Mouse (Mus musculus) hindbrain, postnatal 0 days (tissue): ENCODE measurements around the gene Wdr81. TPM values are rescaled to one million over a fixed set of nuclear protein-coding genes. Genes with fewer than 3 reads are reported as not detected.

Source experiments
- ATAC-seq: fragments of 200-750 bp; cut with Nextera tagmentation; 2 replicates; pipeline ENCODE4 v1.8.0; 2017; ENCODE audit warnings: mild to moderate bottlenecking, moderate TSS enrichment, moderate library complexity
- DNase-seq: peaks from one replicate; pipeline ENCODE4 v3.0.0-alpha.2; 2015; ENCODE audit warnings: low spot score
- H3K27ac ChIP-seq: fragments of 300-500 bp; sonication (generic); 2 replicates; pipeline ENCODE4 v1.5.1; 2014; ENCODE audit warnings: mild to moderate bottlenecking
- H3K27me3 ChIP-seq: fragments of 300-500 bp; sonication (generic); 2 replicates; pipeline ENCODE4 v1.6.1; 2014; ENCODE audit warnings: low read length, mixed read lengths; ENCODE audit not compliant: insufficient read depth
- H3K36me3 ChIP-seq: fragments of 300-500 bp; sonication (generic); 2 replicates; pipeline ENCODE4 v1.6.1; 2014; ENCODE audit warnings: low read length, mixed read lengths; ENCODE audit not compliant: insufficient read depth
- H3K4me1 ChIP-seq: fragments of 300-500 bp; sonication (generic); 2 replicates; pipeline ENCODE4 v1.6.1; 2014; ENCODE audit warnings: antibody characterized with exemption, low read length, mixed read lengths; ENCODE audit not compliant: insufficient read depth
- H3K4me2 ChIP-seq: fragments of 300-500 bp; sonication (generic); 2 replicates; pipeline ENCODE4 v1.6.1; 2014; ENCODE audit warnings: low read depth, mild to moderate bottlenecking, low read length, moderate library complexity, mixed read lengths
- H3K4me3 ChIP-seq: fragments of 300-500 bp; sonication (generic); 2 replicates; pipeline ENCODE4 v1.5.1; 2014; ENCODE audit warnings: low read length
- H3K9ac ChIP-seq: fragments of 300-500 bp; sonication (generic); replicated peaks from 2 replicates; pipeline ENCODE4 v1.6.1; 2014; ENCODE audit warnings: mild to moderate bottlenecking, low read length, moderate library complexity, mixed read lengths
- H3K9me3 ChIP-seq: fragments of 300-500 bp; sonication (generic); 2 replicates; pipeline ENCODE4 v1.6.1; 2016; ENCODE audit warnings: low read length, mixed read lengths
- CTCF ChIP-seq: IDR thresholded peaks from 2 replicates; pipeline ENCODE4 v1.5.1; 2016; ENCODE audit warnings: antibody characterized with exemption, control low read depth, low read depth
- WGBS: fragments of 180-500 bp; shearing (Covaris S2); extraction: QIAGEN DNeasy Blood & Tissue Kit; methylation state at CpG from one replicate; pipeline ENCODE4 v1.1.7; 2014; 5-methylcytosine and 5-hydroxymethylcytosine counted together
- polyA plus RNA-seq: library from polyadenylated mRNA; unstranded; fragments of >200 nt; fragmentation: Nextera tagmentation; extraction: Ambion mirVana; gene quantifications from 2 replicates; pipeline ENCODE4 v1.2.1, GENCODE M21; 2015
- total RNA-seq: library from RNA; depleted of rRNA; stranded (reverse); fragments of >200 nt; gene quantifications from 2 replicates; pipeline ENCODE4 v1.2.3, GENCODE M21; 2014

The Wdr81 gene
- total and polyA plus RNA-seq, 2 experiments from 2014 or later = 4.1 to 20.4 TPM

GRCm38 (mm10) chr11:75439363-75439762, 15.2 kb downstream of the Wdr81 start, which contains the start of gene Serpinf2:
Gene Serpinf2, minus strand, starts transcription at chr11:75439591.
- H3K4me2 ChIP-seq = no peak within 1 kb of the TSS
- no peaks in the 10 kb centered on the region for H3K27me3 ChIP-seq
- WGBS = 83% methylated on average over 6 of the region's 6 CpGs
- no peaks in the 10 kb centered on the region for H3K9me3 ChIP-seq
- H3K4me1 ChIP-seq = no peaks in the 10 kb centered on the region
- H3K27ac ChIP-seq = no peak within 1 kb of the TSS
- no peak within 1 kb of the TSS for H3K9ac ChIP-seq
- DNase-seq (no peak), ATAC-seq (no peak)
- no peak for TF ChIP-seq CTCF
- no peak within 1 kb of the TSS for H3K4me3 ChIP-seq
- H3K36me3 ChIP-seq = peaks cover 9% of the 10 kb centered on the region

- Histone ChIP-seq H3K4me3 (no peak overlapping the region), H3K27ac (no peak overlapping the region), H3K36me3 (peaks cover 9% of the 10 kb centered on the region), H3K9me3 (no peaks in the 10 kb centered on the region), H3K4me2 (no peak overlapping the region), H3K27me3 (no peaks in the 10 kb centered on the region), H3K9ac (no peak overlapping the region), H3K4me1 (no peaks in the 10 kb centered on the region)
- WGBS = 89% methylated on average over 3 of the region's 3 CpGs
- ATAC-seq (no peak), DNase-seq (no peak)
- TF ChIP-seq CTCF = no peak
Measured at GRCm38 (mm10) chr11:75438804-75439203, 15.7 kb downstream of the Wdr81 start.

GRCm38 (mm10) chr11:75438194-75438593, 16.3 kb downstream of the Wdr81 start:
- no peaks in the 10 kb centered on the region for H3K9me3 ChIP-seq
- DNase-seq = no peak
- no peak for ATAC-seq
- no peak for TF ChIP-seq CTCF
- no peak overlapping the region for H3K9ac ChIP-seq
- no peak overlapping the region for H3K4me2 ChIP-seq
- no peak overlapping the region for H3K4me3 ChIP-seq
- H3K27ac ChIP-seq = no peak overlapping the region
- H3K36me3 ChIP-seq = peaks cover 9% of the 10 kb centered on the region
- WGBS = 83% methylated on average over 13 of the region's 13 CpGs
- no peaks in the 10 kb centered on the region for H3K27me3 ChIP-seq
- no peaks in the 10 kb centered on the region for H3K4me1 ChIP-seq

GRCm38 (mm10) chr11:75434138-75434537, 20.4 kb downstream of the Wdr81 start:
- Histone ChIP-seq H3K27ac (no peak overlapping the region), H3K36me3 (no peaks in the 10 kb centered on the region), H3K9ac (no peak overlapping the region), H3K9me3 (no peaks in the 10 kb centered on the region), H3K27me3 (no peaks in the 10 kb centered on the region), H3K4me3 (no peak overlapping the region), H3K4me1 (no peaks in the 10 kb centered on the region), H3K4me2 (no peak overlapping the region)
- 86% methylated on average over 5 of the region's 5 CpGs for WGBS
- DNase-seq (no peak), ATAC-seq (no peak)
- no peak for TF ChIP-seq CTCF

- ATAC-seq (peak; percentile 92), DNase-seq (peak; percentile 79)
- TF ChIP-seq CTCF = no peak
- Histone ChIP-seq H3K27me3 (no peaks in the 10 kb centered on the region), H3K9me3 (no peaks in the 10 kb centered on the region), H3K27ac (no peak overlapping the region), H3K4me3 (no peak overlapping the region), H3K9ac (no peak overlapping the region), H3K4me1 (no peaks in the 10 kb centered on the region), H3K36me3 (no peaks in the 10 kb centered on the region), H3K4me2 (peak overlapping the region; percentile 2; the same call in 1 of the 2 replicates)
- 40% methylated on average over 11 of the region's 11 CpGs for WGBS
Measured at GRCm38 (mm10) chr11:75431307-75431706, 23.2 kb downstream of the Wdr81 start.

- no peak for DNase-seq
- H3K4me3 ChIP-seq = no peak overlapping the region
- 88% methylated on average over 9 of the region's 9 CpGs for WGBS
- no peak overlapping the region for H3K4me2 ChIP-seq
- H3K4me1 ChIP-seq = no peaks in the 10 kb centered on the region
- H3K27ac ChIP-seq = no peak overlapping the region
- H3K9ac ChIP-seq = no peak overlapping the region
- no peak for TF ChIP-seq CTCF
- no peaks in the 10 kb centered on the region for H3K27me3 ChIP-seq
- ATAC-seq = no peak
- no peaks in the 10 kb centered on the region for H3K9me3 ChIP-seq
- no peaks in the 10 kb centered on the region for H3K36me3 ChIP-seq
Measured at GRCm38 (mm10) chr11:75429019-75429705, 25.4 kb downstream of the Wdr81 start.

GRCm38 (mm10) chr11:75424459-75424858, 30.1 kb downstream of the Wdr81 start:
- Histone ChIP-seq H3K4me3 (no peak overlapping the region), H3K9me3 (no peaks in the 10 kb centered on the region), H3K9ac (no peak overlapping the region), H3K27me3 (no peaks in the 10 kb centered on the region), H3K4me1 (no peaks in the 10 kb centered on the region), H3K4me2 (no peak overlapping the region), H3K27ac (no peak overlapping the region), H3K36me3 (no peaks in the 10 kb centered on the region)
- WGBS = 91% methylated on average over 3 of the region's 3 CpGs
- TF ChIP-seq CTCF = no peak
- DNase-seq (no peak), ATAC-seq (no peak)
